Mouse (Mus musculus): ENCODE results near the gene Iqcb1.

DNA sequence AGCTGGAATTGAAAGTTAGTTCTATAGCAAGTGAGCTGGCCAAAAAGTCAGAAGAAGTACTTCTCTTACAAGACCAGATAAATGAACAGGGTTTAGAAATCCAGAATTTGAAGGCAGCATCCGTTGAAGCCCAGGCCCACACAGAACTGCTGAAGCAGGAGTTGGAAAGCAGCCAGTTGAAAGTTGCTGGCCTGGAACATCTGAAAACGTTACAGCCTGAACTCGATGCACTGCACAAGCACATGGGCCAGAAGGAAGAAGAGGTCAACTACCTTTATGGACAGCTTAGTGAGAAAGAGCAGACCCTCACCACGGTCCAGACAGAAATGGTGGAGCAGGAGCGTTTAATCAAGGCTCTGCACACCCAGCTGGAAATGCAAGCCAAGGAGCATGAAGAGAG lies 86.0 kb downstream of the Iqcb1 start:
- TF ChIP-seq POLR2A (IDR thresholded peaks at IDR 0.05; ENCODE audit: control insufficient read depth, extremely low read depth, insufficient read depth, low read length, poor library complexity) (no peak), CTCF (IDR thresholded peaks at IDR 0.05; ENCODE audit: borderline replicate concordance, control insufficient read depth, extremely low read depth, insufficient read depth, low read length, poor library complexity) (no peak)
